Mouse (Mus musculus): ENCODE data around the gene Olfr1183.
"Not testable (repeated sequence)": the region's sequence is repeated elsewhere in the genome, so short reads cannot be mapped to it uniquely, and the experiment has no call there.

The Olfr1183 gene

DNA sequence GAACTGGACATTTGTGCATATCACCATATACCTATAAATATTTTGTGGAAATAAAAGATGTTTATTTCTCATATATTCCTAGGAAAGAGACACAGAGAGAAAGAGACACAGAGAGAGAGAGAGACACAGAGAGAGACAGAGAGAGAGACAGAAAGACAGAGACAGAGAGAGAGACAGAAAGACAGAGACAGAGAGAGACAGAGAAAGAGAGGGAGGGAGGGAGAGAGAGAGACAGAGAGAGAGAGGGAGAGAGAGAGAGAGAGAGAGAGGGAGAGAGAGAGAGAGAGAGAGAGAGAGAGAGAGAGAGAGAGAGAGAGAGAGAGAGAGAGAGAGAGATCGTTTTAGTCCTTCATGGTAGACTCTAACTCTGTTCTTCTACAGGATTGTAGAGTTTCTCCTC is at the start of gene Olfr1183:
Gene Olfr1183 (plus strand): TSS at position 301 of the 400 bp plus-strand sequence.
- DNase-seq (ENCODE audit: low spot score in 2 of 2): not testable (repeated sequence)

DNA sequence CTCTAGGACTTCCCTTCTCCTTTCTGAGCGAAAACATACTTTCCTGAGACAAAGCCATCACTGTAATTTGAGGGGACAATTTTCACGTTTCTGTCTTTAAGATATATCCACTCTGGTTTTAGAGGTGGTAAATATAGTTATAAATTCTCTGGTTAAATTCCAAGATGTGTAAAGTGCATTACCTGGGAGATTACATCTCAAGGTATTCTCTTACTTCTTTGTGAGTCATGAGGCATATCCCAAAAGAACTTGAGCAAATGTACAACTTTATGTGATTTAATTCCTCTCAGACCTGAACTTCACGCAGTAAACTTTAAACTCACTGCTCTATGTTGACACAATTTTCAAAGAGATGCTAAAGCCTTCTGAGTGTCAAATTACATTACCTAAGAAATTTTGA is 48.3 kb upstream of the Olfr1183 start, which contains the start of gene Olfr1179:
Gene Olfr1179 (minus strand): TSS at position 101 of the 400 bp plus-strand sequence.
- DNase-seq (ENCODE audit: low spot score in 2 of 2): no peak

DNA sequence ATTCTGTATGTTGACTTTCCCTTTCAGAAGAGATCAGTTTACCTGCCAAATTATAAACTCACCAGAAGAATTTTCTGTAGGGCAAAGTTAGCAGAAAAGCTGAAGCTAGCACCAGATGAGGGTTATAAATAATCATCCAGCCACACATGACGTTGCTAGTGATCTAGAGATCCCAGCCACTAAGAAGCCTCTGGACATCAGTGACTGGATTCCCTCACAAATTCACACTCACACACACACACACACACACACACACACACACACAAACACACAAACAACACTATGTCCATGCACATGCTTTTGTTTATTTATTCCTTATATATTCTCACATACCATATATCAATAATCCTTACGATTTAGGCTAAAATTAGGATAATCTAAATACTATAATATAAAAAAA is 35.6 kb upstream of the Olfr1183 start, which contains the start of gene Olfr1180:
Gene Olfr1180 (minus strand): TSS at position 101 of the 400 bp plus-strand sequence.
- DNase-seq (ENCODE audit: low spot score in 2 of 2): no peak

- no peak for DNase-seq (ENCODE audit: low spot score in 2 of 2)
Measured at GRCm38 (mm10) chr2:88426071-88426470, 28.6 kb upstream of the Olfr1183 start, which contains the start of gene Olfr1181. Olfr1181 (minus strand) TSS chr2:88426171.

DNA sequence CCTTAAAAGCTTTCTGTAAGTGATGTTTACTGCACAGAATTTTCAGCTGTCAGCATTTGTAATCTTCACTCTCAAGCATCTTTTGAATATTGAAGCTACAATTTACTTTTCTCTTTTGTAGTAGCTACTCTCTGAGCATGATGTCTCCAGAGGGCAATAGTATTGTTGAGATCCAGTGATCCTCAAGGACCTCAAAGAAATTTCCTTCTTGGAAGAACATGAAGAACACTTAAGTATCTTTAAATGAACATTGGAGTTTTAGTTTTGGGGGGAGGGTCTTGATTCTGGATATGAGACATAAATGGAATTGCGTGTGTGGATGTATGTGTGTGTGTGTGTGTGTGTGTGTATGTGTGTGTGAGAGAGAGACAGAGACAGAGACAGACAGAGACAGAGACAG is 5.6 kb upstream of the Olfr1183 start, which contains the start of gene Gm13757:
Gene Gm13757 (minus strand): TSS at position 101 of the 400 bp plus-strand sequence.
- DNase-seq (ENCODE audit: low spot score in 2 of 2): no peak

DNA sequence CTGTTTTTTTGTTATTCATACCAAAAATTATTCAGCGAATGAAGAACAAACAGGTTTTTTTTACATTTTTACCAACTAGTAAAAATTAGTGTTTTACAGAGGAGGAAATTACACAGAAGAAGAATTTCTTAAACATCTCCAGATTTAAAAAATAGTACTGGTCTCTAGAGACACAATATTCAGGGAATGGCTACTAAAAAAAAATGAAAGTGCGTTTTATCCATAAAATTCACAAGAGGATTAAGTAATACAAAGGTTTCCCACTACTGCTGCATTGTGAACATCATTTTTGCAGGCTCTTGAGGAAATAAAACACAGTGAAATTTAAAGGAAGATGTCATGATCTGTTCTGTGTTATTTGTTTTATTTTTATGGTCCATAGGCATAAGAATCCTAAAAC is 28.6 kb downstream of the Olfr1183 start, which contains the start of gene Olfr1184:
Gene Olfr1184 (plus strand): TSS at position 301 of the 400 bp plus-strand sequence.
- no peak for DNase-seq (ENCODE audit: low spot score in 2 of 2)

DNA sequence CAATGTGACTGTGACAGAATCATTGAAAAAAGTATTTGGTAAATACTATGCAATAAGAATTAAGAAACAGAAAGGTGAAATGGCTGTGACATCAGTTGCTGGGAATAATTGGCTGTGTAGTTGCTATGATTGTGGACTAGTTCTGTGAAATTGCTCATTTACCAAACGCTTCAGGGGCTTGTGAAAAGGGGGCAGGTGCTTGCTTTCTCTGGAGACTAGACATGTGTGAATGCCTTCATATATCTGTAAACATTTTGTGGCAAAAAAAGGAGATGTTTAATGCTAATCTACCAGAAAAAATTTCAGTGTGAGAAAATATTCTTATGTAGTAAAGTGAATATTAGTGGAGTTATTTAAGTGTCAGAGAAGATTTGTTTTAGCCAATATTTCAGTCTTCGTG is 38.4 kb downstream of the Olfr1183 start, which contains the start of gene Olfr1185-ps1:
Gene Olfr1185-ps1 (plus strand): TSS at position 301 of the 400 bp plus-strand sequence.
- DNase-seq (ENCODE audit: low spot score in 2 of 2): no peak

DNA sequence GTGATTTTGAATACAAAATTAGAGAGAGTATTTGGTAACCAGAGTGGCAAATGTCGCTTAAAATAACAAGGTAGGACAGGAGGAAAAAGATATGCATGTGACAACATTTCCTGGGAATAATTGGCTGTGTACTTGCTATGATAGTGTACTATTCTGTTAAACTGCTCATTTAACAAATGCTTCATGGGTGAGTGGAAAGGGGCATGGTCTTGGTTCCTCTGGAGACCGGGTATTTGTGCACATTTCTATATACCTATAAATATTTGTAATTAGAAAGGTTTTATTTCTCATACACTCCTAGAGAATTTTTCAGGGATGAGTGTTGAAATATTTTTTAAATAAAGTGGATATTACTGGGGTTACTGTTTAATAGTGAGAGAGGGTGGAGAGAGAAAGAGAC is 63.6 kb downstream of the Olfr1183 start, which contains the start of gene Olfr1186:
Gene Olfr1186 (plus strand): TSS at position 301 of the 400 bp plus-strand sequence.
- DNase-seq (ENCODE audit: low spot score in 2 of 2): no peak
